Mouse (Mus musculus) intestine, postnatal 0 days (tissue): ENCODE measurements at regions not wholly inside any gene's neighbourhood (a gene's known extent, or its start where the extent isn't known, plus 50 kb on each side); places are given as distances from the start of the nearest gene placed in this dataset.

Experiments
- ATAC-seq: fragments of 200-750 bp; cut with Nextera tagmentation; 2 replicates; pipeline ENCODE4 v1.8.0; 2017; ENCODE audit warnings: mild to moderate bottlenecking, moderate TSS enrichment, moderate library complexity
- H3K27ac ChIP-seq: fragments of 300-500 bp; sonication (generic); 2 replicates; pipeline ENCODE4 v1.5.1; 2014; ENCODE audit warnings: mild to moderate bottlenecking, low read depth, low read length, moderate library complexity
- H3K27me3 ChIP-seq: fragments of 300-500 bp; sonication (generic); replicated peaks from 2 replicates; pipeline ENCODE4 v1.6.1; 2014; ENCODE audit warnings: low read length, mixed read lengths; ENCODE audit not compliant: control insufficient read depth, insufficient read depth
- H3K36me3 ChIP-seq: fragments of 300-500 bp; sonication (generic); 2 replicates; pipeline ENCODE4 v1.6.1; 2014; ENCODE audit warnings: mild to moderate bottlenecking, moderate library complexity; ENCODE audit not compliant: control insufficient read depth, insufficient read depth
- H3K4me1 ChIP-seq: fragments of 300-500 bp; sonication (generic); replicated peaks from 2 replicates; pipeline ENCODE4 v1.6.1; 2014; ENCODE audit warnings: antibody characterized with exemption, low read length, mixed read lengths; ENCODE audit not compliant: control insufficient read depth, insufficient read depth
- H3K4me2 ChIP-seq: fragments of 300-500 bp; sonication (generic); replicated peaks from 2 replicates; pipeline ENCODE4 v1.6.1; 2014; ENCODE audit warnings: low read depth, mild to moderate bottlenecking, moderate library complexity
- H3K4me3 ChIP-seq: fragments of 300-500 bp; sonication (generic); 2 replicates; pipeline ENCODE4 v1.5.1; 2014; ENCODE audit warnings: low read depth, low read length
- H3K9ac ChIP-seq: fragments of 300-500 bp; sonication (generic); 2 replicates; pipeline ENCODE4 v1.6.1; 2014; ENCODE audit warnings: mild to moderate bottlenecking, low read depth, low read length
- H3K9me3 ChIP-seq: fragments of 300-500 bp; sonication (generic); 2 replicates; pipeline ENCODE4 v1.6.1; 2016; ENCODE audit warnings: mixed run types; ENCODE audit not compliant: control insufficient read depth
- CTCF ChIP-seq: sonication (generic); IDR thresholded peaks from 2 replicates; pipeline ENCODE4 v1.5.1; 2016; ENCODE audit warnings: low read depth, mild to moderate bottlenecking, control low read depth, antibody characterized with exemption, moderate library complexity
- WGBS: fragments of 180-500 bp; shearing (Covaris S2); extraction: QIAGEN DNeasy Blood & Tissue Kit; methylation state at CpG from one replicate; pipeline ENCODE4 v1.1.7; 2014; 5-methylcytosine and 5-hydroxymethylcytosine counted together

- Histone ChIP-seq H3K9me3 (no peaks in the 10 kb centered on the region), H3K27me3 (no peaks in the 10 kb centered on the region), H3K4me2 (no peak overlapping the region), H3K9ac (no peak overlapping the region), H3K27ac (no peak overlapping the region), H3K4me3 (no peak overlapping the region), H3K36me3 (no peaks in the 10 kb centered on the region), H3K4me1 (no peaks in the 10 kb centered on the region)
- no peak for TF ChIP-seq CTCF
- 30% methylated on average over 5 of the region's 5 CpGs for WGBS
- ATAC-seq, result no peak
Observed at GRCm38 (mm10) chr2:147455932-147456331, 94.2 kb downstream of the Pax1 start.

GRCm38 (mm10) chr2:147454362-147455257, 92.9 kb downstream of the Pax1 start:
- Histone ChIP-seq H3K9me3 (no peaks in the 10 kb centered on the region), H3K4me1 (no peaks in the 10 kb centered on the region), H3K36me3 (no peaks in the 10 kb centered on the region), H3K4me3 (no peak overlapping the region), H3K27ac (no peak overlapping the region), H3K4me2 (no peak overlapping the region), H3K9ac (no peak overlapping the region), H3K27me3 (no peaks in the 10 kb centered on the region)
- no peak for TF ChIP-seq CTCF
- ATAC-seq, result no peak
- WGBS, result 62% methylated on average over 18 of the region's 18 CpGs
